Mouse (Mus musculus) myocyte (in vitro differentiated cells): ENCODE measurements around the gene Egflam.

Experiments used
- MAX ChIP-seq: IDR thresholded peaks from one replicate; pipeline ENCODE4 v1.6.1; 2011; ENCODE audit warnings: low read depth, mild to moderate bottlenecking, control low read depth
- POLR2A ChIP-seq: IDR thresholded peaks from one replicate; pipeline ENCODE4 v1.6.1; 2011; ENCODE audit warnings: low read depth, mild to moderate bottlenecking, control low read depth, moderate library complexity; ENCODE audit not compliant: insufficient read length
- POLR2AphosphoS2 ChIP-seq: IDR thresholded peaks from one replicate; pipeline ENCODE4 v1.6.1; 2011; ENCODE audit warnings: low read depth, control low read depth; ENCODE audit not compliant: insufficient read length
- REST ChIP-seq: IDR thresholded peaks from one replicate; pipeline ENCODE4 v1.6.1; 2011; ENCODE audit warnings: mild to moderate bottlenecking, control low read depth, moderate library complexity; ENCODE audit not compliant: insufficient read depth, insufficient read length
- SRF ChIP-seq: IDR thresholded peaks from one replicate; pipeline ENCODE4 v1.6.1; 2011; ENCODE audit warnings: low read depth; ENCODE audit not compliant: control insufficient read depth, insufficient read length
- TCF12 ChIP-seq: IDR thresholded peaks from one replicate; pipeline ENCODE4 v1.6.1; 2011; ENCODE audit warnings: mild to moderate bottlenecking, control low read depth; ENCODE audit not compliant: poor library complexity, insufficient read depth, severe bottlenecking
- USF1 ChIP-seq: IDR thresholded peaks from one replicate; pipeline ENCODE4 v1.6.1; 2011; ENCODE audit warnings: low read depth, mild to moderate bottlenecking, control low read depth, moderate library complexity

DNA sequence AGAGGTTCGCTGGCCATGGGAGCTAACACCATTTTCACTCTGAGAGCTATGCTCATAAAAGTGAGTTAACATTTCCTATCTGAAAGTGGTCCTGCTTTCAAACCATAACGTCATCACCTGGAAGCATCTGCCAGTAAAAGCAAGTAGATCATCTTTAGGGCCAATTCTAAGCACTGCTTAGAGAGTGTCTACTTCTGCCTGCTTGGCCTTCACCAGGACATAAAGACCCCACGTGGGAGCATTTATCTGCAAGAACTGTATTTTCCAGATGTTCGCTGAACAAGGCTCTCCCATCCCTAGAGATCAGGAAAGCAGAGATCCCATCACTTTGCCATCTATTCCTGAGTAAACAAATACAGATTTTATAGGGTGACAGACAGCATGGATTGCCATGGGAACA, 108.2 kb downstream of the Egflam start:
- TF ChIP-seq USF1 = no peak
- TF ChIP-seq TCF12 = no peak
- no peak for TF ChIP-seq POLR2AphosphoS2
- TF ChIP-seq POLR2A = no peak
- no peak for TF ChIP-seq MAX
- no peak for TF ChIP-seq SRF
- TF ChIP-seq REST = no peak
